Mouse (Mus musculus): ENCODE results near the gene Mybpc3.

Mybpc3 gene

GRCm38 (mm10) chr2:91121011-91121410 is 3.1 kb downstream of the Mybpc3 start:
- no peak for DNase-seq (ENCODE audit: low read depth, low spot score)

- no peak for DNase-seq (ENCODE audit: low read depth, low spot score)
Measured at GRCm38 (mm10) chr2:91121497-91121896, 3.6 kb downstream of the Mybpc3 start.

- DNase-seq (ENCODE audit: low read depth, low spot score), result no peak
Measured at GRCm38 (mm10) chr2:91123521-91123920, 5.6 kb downstream of the Mybpc3 start.

- DNase-seq (ENCODE audit: low read depth, low spot score), result no peak
Measured at GRCm38 (mm10) chr2:91125101-91125500, 7.2 kb downstream of the Mybpc3 start.

GRCm38 (mm10) chr2:91128761-91129160 is 10.8 kb downstream of the Mybpc3 start:
- DNase-seq (ENCODE audit: low read depth, low spot score), result no peak

GRCm38 (mm10) chr2:91130126-91130525 is 12.2 kb downstream of the Mybpc3 start:
- DNase-seq (ENCODE audit: low read depth, low spot score), result no peak

- DNase-seq (ENCODE audit: low read depth, low spot score), result no peak
Measured at GRCm38 (mm10) chr2:91131251-91131650, 13.3 kb downstream of the Mybpc3 start.

GRCm38 (mm10) chr2:91132035-91132434 is 14.1 kb downstream of the Mybpc3 start:
- no peak for DNase-seq (ENCODE audit: low read depth, low spot score)

GRCm38 (mm10) chr2:91136513-91137412 is 18.8 kb downstream of the Mybpc3 start:
- no peak for DNase-seq (ENCODE audit: low read depth, low spot score)

GRCm38 (mm10) chr2:91137481-91137880 is 19.5 kb downstream of the Mybpc3 start:
- DNase-seq (ENCODE audit: low read depth, low spot score), result no peak

- no peak for DNase-seq (ENCODE audit: low read depth, low spot score)
Measured at GRCm38 (mm10) chr2:91139311-91139710, 21.4 kb downstream of the Mybpc3 start.

- DNase-seq (ENCODE audit: low read depth, low spot score), result no peak
Measured at GRCm38 (mm10) chr2:91139764-91140163, 21.8 kb downstream of the Mybpc3 start.

- DNase-seq (ENCODE audit: low read depth, low spot score), result no peak
Measured at GRCm38 (mm10) chr2:91142920-91143319, 25.0 kb downstream of the Mybpc3 start.

- DNase-seq (ENCODE audit: low read depth, low spot score), result no peak
Measured at GRCm38 (mm10) chr2:91143401-91143800, 25.5 kb downstream of the Mybpc3 start.

GRCm38 (mm10) chr2:91148101-91148500 is 30.2 kb downstream of the Mybpc3 start:
- no peak for DNase-seq (ENCODE audit: low read depth, low spot score)

- no peak for DNase-seq (ENCODE audit: low read depth, low spot score)
Measured at GRCm38 (mm10) chr2:91151331-91151730, 33.4 kb downstream of the Mybpc3 start.

GRCm38 (mm10) chr2:91152885-91153377 is 35.0 kb downstream of the Mybpc3 start:
- DNase-seq (ENCODE audit: low read depth, low spot score), result no peak

- no peak for DNase-seq (ENCODE audit: low read depth, low spot score)
Measured at GRCm38 (mm10) chr2:91154091-91154490, 36.1 kb downstream of the Mybpc3 start.

- no peak for DNase-seq (ENCODE audit: low read depth, low spot score)
Measured at GRCm38 (mm10) chr2:91157002-91157752, 39.2 kb downstream of the Mybpc3 start.

- DNase-seq (ENCODE audit: low read depth, low spot score), result no peak
Measured at GRCm38 (mm10) chr2:91160591-91160990, 42.6 kb downstream of the Mybpc3 start.

GRCm38 (mm10) chr2:91162952-91163351 is 45.0 kb downstream of the Mybpc3 start:
- DNase-seq (ENCODE audit: low read depth, low spot score), result no peak

- no peak for DNase-seq (ENCODE audit: low read depth, low spot score)
Measured at GRCm38 (mm10) chr2:91163532-91163931, 45.6 kb downstream of the Mybpc3 start.

Measured in CD4-positive, CD25-positive, alpha-beta regulatory T cell, adult 2 months (primary cell).